Mouse (Mus musculus): ENCODE results near the gene Adig. TPM values are rescaled to one million over a fixed set of nuclear protein-coding genes. Genes with fewer than 3 reads are reported as not detected.

The Adig gene
- polyA plus RNA-seq, 1 experiment = 20.8 TPM

DNA sequence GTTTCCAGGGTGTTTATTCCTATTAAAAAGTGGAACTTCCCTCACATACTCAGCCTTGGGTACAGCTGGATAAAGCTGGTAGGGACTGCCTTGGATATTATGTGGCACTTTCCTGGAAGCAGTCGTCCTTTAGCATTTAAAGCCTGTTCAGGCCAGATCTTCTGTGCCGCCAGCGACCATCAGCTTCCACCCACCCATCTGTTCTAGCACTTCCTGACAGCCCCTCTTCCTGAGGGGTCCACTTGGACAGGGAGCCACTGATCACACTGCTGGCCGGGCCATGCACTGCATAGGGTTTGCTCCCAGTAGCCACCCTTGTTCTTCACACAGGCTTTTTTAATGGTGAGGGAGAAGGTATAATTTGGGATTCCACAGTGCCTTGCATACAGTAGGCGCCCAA is 4.0 kb upstream of the Adig start:
- Histone ChIP-seq H3K27me3 (ENCODE audit: control insufficient read depth, insufficient read depth, low read length) (no peaks in the 10 kb centered on the region), H3K36me3 (ENCODE audit: control insufficient read depth, insufficient read depth, low read length) (peaks cover 39% of the 10 kb centered on the region), H3K4me3 (ENCODE audit: control insufficient read depth, insufficient read depth, low read length) (no peak overlapping the region), H3K27ac (ENCODE audit: control insufficient read depth, insufficient read depth, low read length) (no peak overlapping the region), H3K4me1 (replicated peaks; ENCODE audit: control insufficient read depth, insufficient read depth, low read length) (no peaks in the 10 kb centered on the region)
- TF ChIP-seq CTCF (IDR thresholded peaks at IDR 0.05; ENCODE audit: borderline replicate concordance, control insufficient read depth, extremely low read depth, insufficient read depth, low read length, poor library complexity) (no peak), POLR2A (IDR thresholded peaks at IDR 0.05; ENCODE audit: control insufficient read depth, extremely low read depth, insufficient read depth, low read length, poor library complexity) (no peak)
- WGBS = 95% methylated on average over 5 of the region's 5 CpGs
- no peak for DNase-seq

DNA sequence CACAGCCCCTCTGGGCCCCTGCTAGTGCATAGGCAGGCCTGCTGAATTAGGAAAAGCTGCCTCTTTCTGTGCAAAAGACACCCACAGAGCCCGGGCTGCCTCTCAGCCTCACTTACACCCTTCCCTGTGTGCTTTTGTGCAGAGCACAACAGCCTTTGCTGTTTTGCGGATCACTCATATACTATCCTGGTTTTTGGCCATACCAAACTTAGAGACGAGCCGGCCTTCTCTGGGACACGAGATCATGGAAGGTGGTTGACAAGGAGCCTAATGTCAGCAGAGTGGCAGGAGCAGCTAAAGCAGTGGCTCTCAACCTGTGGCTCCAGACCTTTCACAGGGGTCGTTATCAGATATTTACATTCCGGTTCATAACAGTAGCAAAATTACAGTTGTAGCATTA is 814 bp downstream of the Adig start:
- no peaks in the 10 kb centered on the region for H3K4me1 ChIP-seq (replicated peaks; ENCODE audit: control insufficient read depth, insufficient read depth, low read length)
- no peaks in the 10 kb centered on the region for H3K36me3 ChIP-seq (ENCODE audit: control insufficient read depth, insufficient read depth, low read length)
- TF ChIP-seq CTCF (IDR thresholded peaks at IDR 0.05; ENCODE audit: borderline replicate concordance, control insufficient read depth, extremely low read depth, insufficient read depth, low read length, poor library complexity) = no peak
- no peak for TF ChIP-seq POLR2A (IDR thresholded peaks at IDR 0.05; ENCODE audit: control insufficient read depth, extremely low read depth, insufficient read depth, low read length, poor library complexity)
- DNase-seq = no peak
- no peaks in the 10 kb centered on the region for H3K27me3 ChIP-seq (ENCODE audit: control insufficient read depth, insufficient read depth, low read length)
- H3K27ac ChIP-seq (ENCODE audit: control insufficient read depth, insufficient read depth, low read length) = no peak overlapping the region
- 97% methylated on average over 7 of the region's 7 CpGs for WGBS
- H3K4me3 ChIP-seq (ENCODE audit: control insufficient read depth, insufficient read depth, low read length) = no peak overlapping the region

DNA sequence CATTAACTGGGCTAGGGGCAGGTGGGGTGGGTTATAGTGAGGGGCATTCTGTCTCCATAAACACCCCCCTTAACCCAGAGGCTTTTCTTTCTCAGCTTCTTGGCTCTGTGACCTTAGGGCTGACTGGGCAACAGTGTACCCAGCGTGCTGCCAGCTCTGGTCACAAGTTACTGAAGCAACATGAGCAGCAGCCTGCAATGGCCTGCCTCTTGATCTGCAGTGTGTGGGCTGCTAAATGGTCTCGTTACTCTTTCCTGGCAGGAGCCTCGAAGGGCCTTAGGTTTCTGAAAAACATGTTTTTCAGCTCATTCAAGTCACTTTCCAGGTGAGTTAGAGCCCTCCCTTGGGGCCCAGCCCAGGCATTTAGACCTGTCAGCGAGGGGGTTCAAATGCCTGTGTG is 1.3 kb downstream of the Adig start:
- no peak for TF ChIP-seq POLR2A (IDR thresholded peaks at IDR 0.05; ENCODE audit: control insufficient read depth, extremely low read depth, insufficient read depth, low read length, poor library complexity)
- no peak for TF ChIP-seq CTCF (IDR thresholded peaks at IDR 0.05; ENCODE audit: borderline replicate concordance, control insufficient read depth, extremely low read depth, insufficient read depth, low read length, poor library complexity)
- Histone ChIP-seq H3K27me3 (ENCODE audit: control insufficient read depth, insufficient read depth, low read length) (no peaks in the 10 kb centered on the region), H3K4me3 (ENCODE audit: control insufficient read depth, insufficient read depth, low read length) (no peak overlapping the region), H3K4me1 (replicated peaks; ENCODE audit: control insufficient read depth, insufficient read depth, low read length) (no peaks in the 10 kb centered on the region), H3K27ac (ENCODE audit: control insufficient read depth, insufficient read depth, low read length) (no peak overlapping the region), H3K36me3 (ENCODE audit: control insufficient read depth, insufficient read depth, low read length) (no peaks in the 10 kb centered on the region)
- DNase-seq = no peak
- WGBS = 87% methylated on average over 4 of the region's 4 CpGs

DNA sequence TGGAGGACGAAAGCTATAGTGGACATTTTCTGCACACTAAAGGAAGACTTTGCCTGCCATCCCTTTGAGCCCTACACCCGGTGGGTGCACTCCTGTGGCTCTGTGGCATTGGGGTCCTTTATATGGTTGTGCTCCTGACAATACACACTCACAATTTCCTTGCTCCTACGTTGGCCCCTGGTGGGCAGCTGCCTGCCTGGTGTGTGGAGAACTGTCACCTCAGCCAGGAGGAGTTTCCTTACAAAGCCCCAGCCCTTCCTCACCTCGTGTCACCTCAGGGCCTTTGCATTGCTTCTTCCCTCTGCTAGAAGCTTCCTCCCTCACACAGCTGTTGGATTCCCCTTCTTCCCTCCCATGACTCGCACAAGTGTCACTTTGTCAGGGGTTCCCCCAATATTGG is 4.1 kb downstream of the Adig start:
- 72% methylated on average over 5 of the region's 5 CpGs for WGBS
- H3K27me3 ChIP-seq (ENCODE audit: control insufficient read depth, insufficient read depth, low read length) = no peaks in the 10 kb centered on the region
- TF ChIP-seq CTCF (IDR thresholded peaks at IDR 0.05; ENCODE audit: borderline replicate concordance, control insufficient read depth, extremely low read depth, insufficient read depth, low read length, poor library complexity) (no peak), POLR2A (IDR thresholded peaks at IDR 0.05; ENCODE audit: control insufficient read depth, extremely low read depth, insufficient read depth, low read length, poor library complexity) (no peak)

DNA sequence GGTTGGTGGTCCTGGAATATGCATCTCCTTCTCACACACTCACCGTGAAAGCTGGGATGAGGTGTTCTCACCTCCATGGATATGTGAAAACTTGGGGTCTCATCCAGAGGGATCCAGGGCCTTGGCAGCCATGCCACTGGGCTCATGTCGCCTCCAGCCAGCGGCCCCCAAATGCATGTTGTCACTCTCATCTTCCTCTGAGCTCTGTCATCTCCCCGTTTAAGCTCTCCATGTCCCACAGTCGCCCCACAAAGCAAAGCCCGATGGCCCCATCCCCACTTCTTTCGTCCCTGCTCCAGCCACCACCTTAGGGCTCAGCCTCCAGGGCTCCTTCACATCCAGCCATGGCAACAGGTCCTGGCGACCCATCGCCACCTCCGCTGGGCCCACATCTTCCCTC is 4.6 kb downstream of the Adig start:
- Histone ChIP-seq H3K27me3 (ENCODE audit: control insufficient read depth, insufficient read depth, low read length) (no peaks in the 10 kb centered on the region), H3K4me1 (replicated peaks; ENCODE audit: control insufficient read depth, insufficient read depth, low read length) (no peaks in the 10 kb centered on the region), H3K36me3 (ENCODE audit: control insufficient read depth, insufficient read depth, low read length) (no peaks in the 10 kb centered on the region), H3K4me3 (ENCODE audit: control insufficient read depth, insufficient read depth, low read length) (no peak overlapping the region), H3K27ac (ENCODE audit: control insufficient read depth, insufficient read depth, low read length) (no peak overlapping the region)
- DNase-seq = no peak
- TF ChIP-seq CTCF (IDR thresholded peaks at IDR 0.05; ENCODE audit: borderline replicate concordance, control insufficient read depth, extremely low read depth, insufficient read depth, low read length, poor library complexity) (no peak), POLR2A (IDR thresholded peaks at IDR 0.05; ENCODE audit: control insufficient read depth, extremely low read depth, insufficient read depth, low read length, poor library complexity) (no peak)
- WGBS = 98% methylated on average over 10 of the region's 10 CpGs

More for the DNA sequence above, 4.1 kb downstream of the Adig start:
- Histone ChIP-seq H3K4me1 (replicated peaks; ENCODE audit: control insufficient read depth, insufficient read depth, low read length) (no peaks in the 10 kb centered on the region), H3K27ac (ENCODE audit: control insufficient read depth, insufficient read depth, low read length) (no peak overlapping the region), H3K36me3 (ENCODE audit: control insufficient read depth, insufficient read depth, low read length) (no peaks in the 10 kb centered on the region), H3K4me3 (ENCODE audit: control insufficient read depth, insufficient read depth, low read length) (no peak overlapping the region)
- no peak for DNase-seq

DNA sequence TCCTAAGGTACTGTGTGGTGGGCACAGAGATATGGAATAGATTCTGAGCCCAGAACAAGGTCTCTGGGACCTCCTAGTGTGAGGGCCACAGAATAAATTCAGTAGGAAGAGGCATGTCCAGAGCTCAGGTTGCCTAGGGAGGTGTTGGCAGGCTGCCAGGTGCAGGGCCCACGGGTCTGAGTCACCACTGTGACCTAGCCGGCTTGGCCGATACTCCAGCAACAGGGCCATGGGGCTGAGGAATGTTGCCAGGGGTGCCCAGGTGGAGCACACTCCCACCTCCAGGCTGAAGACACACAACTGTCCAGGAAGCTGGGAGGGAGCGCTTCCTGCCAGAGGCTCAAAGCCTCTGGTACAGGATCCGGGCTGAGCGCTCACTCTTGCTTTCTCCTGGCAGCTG is 8.3 kb downstream of the Adig start:
- WGBS = 73% methylated on average over 6 of the region's 6 CpGs
- no peak overlapping the region for H3K27ac ChIP-seq (ENCODE audit: control insufficient read depth, insufficient read depth, low read length)
- DNase-seq = no peak

DNA sequence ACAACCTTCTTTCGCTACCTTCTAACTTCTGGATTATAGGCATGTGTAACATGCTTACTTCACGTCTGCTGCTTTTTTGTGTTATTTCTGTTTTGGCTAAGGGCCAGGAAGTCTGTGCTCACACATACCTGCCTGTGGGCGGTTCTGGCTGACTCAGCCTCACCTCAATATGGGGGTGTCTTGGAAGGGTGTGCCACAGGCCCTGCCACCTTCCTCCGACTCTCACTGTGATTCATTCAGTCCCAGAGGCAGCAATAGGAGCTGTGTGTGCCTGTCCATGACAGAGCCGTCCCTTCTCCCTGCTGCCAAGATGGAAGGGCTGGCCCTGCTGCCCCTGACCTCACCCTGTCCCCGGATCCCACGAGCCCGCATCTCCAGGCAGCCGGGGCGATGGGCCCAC is 10.1 kb downstream of the Adig start, which contains the start of gene Arhgap40:
Arhgap40 (plus strand) TSS at position 269 of the 400 bp plus-strand sequence.
- Histone ChIP-seq H3K27me3 (ENCODE audit: control insufficient read depth, insufficient read depth, low read length) (no peaks in the 10 kb centered on the region), H3K4me1 (replicated peaks; ENCODE audit: control insufficient read depth, insufficient read depth, low read length) (no peaks in the 10 kb centered on the region), H3K36me3 (ENCODE audit: control insufficient read depth, insufficient read depth, low read length) (no peaks in the 10 kb centered on the region), H3K27ac (ENCODE audit: control insufficient read depth, insufficient read depth, low read length) (no peak within 1 kb of the TSS), H3K4me3 (ENCODE audit: control insufficient read depth, insufficient read depth, low read length) (no peak within 1 kb of the TSS)
- DNase-seq = no peak
- WGBS = 82% methylated on average over 10 of the region's 10 CpGs
- TF ChIP-seq CTCF (IDR thresholded peaks at IDR 0.05; ENCODE audit: borderline replicate concordance, control insufficient read depth, extremely low read depth, insufficient read depth, low read length, poor library complexity) (no peak), POLR2A (IDR thresholded peaks at IDR 0.05; ENCODE audit: control insufficient read depth, extremely low read depth, insufficient read depth, low read length, poor library complexity) (no peak)

More for the DNA sequence above, 8.3 kb downstream of the Adig start:
- no peaks in the 10 kb centered on the region for H3K36me3 ChIP-seq (ENCODE audit: control insufficient read depth, insufficient read depth, low read length)
- no peak overlapping the region for H3K4me3 ChIP-seq (ENCODE audit: control insufficient read depth, insufficient read depth, low read length)
- H3K27me3 ChIP-seq (ENCODE audit: control insufficient read depth, insufficient read depth, low read length) = no peaks in the 10 kb centered on the region
- no peaks in the 10 kb centered on the region for H3K4me1 ChIP-seq (replicated peaks; ENCODE audit: control insufficient read depth, insufficient read depth, low read length)
- TF ChIP-seq CTCF (IDR thresholded peaks at IDR 0.05; ENCODE audit: borderline replicate concordance, control insufficient read depth, extremely low read depth, insufficient read depth, low read length, poor library complexity) = no peak
- TF ChIP-seq POLR2A (IDR thresholded peaks at IDR 0.05; ENCODE audit: control insufficient read depth, extremely low read depth, insufficient read depth, low read length, poor library complexity) = no peak
